Mouse (Mus musculus): ENCODE results near the gene BC028528.

- TF ChIP-seq ELF1 (IDR thresholded peaks at IDR 0.05; ENCODE audit: low read depth, low read length) = no peak
- TF ChIP-seq CTCF (IDR thresholded peaks at IDR 0.05 in 2 of 3, conservative IDR thresholded peaks at IDR 0.05 in 1 of 3; ENCODE audit: control insufficient read depth in 1 of 3, insufficient read depth in 1 of 3, low read depth in 2 of 3, low read length in 3 of 3, poor library complexity in 1 of 3, severe bottlenecking in 1 of 3) = no peak
- TF ChIP-seq HCFC1 (IDR thresholded peaks at IDR 0.05; ENCODE audit: low read depth, low read length) = peak; percentile 33; the same call in 1 of the 2 replicates
- TF ChIP-seq USF1 (IDR thresholded peaks at IDR 0.05; ENCODE audit: low read depth, low read length) = no peak
- 0 out of 2 replicates have a peak, but pooled peaks have one; percentile 88 for TF ChIP-seq CHD1 (IDR thresholded peaks at IDR 0.05; ENCODE audit: low read depth, low read length)
- TF ChIP-seq EP300 (IDR thresholded peaks at IDR 0.05; ENCODE audit: low read depth in 1 of 2, low read length in 2 of 2) = peak; percentile 42 to 73; a peak in 3 of 4 replicates
- peak; percentile 24; the same call in 1 of the 2 replicates for TF ChIP-seq NELFE (IDR thresholded peaks at IDR 0.05; ENCODE audit: low read depth, low read length)
- TF ChIP-seq TAL1 (IDR thresholded peaks at IDR 0.05; ENCODE audit: low read length) = peak; percentile 79
- TF ChIP-seq POLR2A (IDR thresholded peaks at IDR 0.05; ENCODE audit: control insufficient read depth in 1 of 2, insufficient read depth in 1 of 2, low read depth in 1 of 2, low read length in 2 of 2, poor library complexity in 1 of 2) = 0 out of 4 replicates have a peak, but pooled peaks of 1 of the 2 experiments have one; percentile 43
- no peak for TF ChIP-seq JUND (IDR thresholded peaks at IDR 0.05; ENCODE audit: low read depth, low read length)
- TF ChIP-seq MXI1 (IDR thresholded peaks at IDR 0.05; ENCODE audit: low read depth, low read length) = no peak
- TF ChIP-seq MEF2A (IDR thresholded peaks at IDR 0.05; ENCODE audit: extremely low read depth, insufficient replicate concordance, low read depth, low read length, poor library complexity, severe bottlenecking) = no peak
These were observed 554 bp upstream of the BC028528 start for GRCm38 (mm10) chr3:95892066-95893052.
